Mouse (Mus musculus) liver, embryonic 12.5 days (tissue): ENCODE measurements around the gene Spred1. TPM values are rescaled to one million over a fixed set of nuclear protein-coding genes. Genes with fewer than 3 reads are reported as not detected.
A peak's percentile ranks its signal among the peaks of the same experiment; 100 is the strongest.
"Not testable (repeated sequence)": the region's sequence is repeated elsewhere in the genome, so short reads cannot be mapped to it uniquely, and the experiment has no call there.

ENCODE experiments used
- ATAC-seq: fragments of 200-750 bp; cut with Nextera tagmentation; 2 replicates; pipeline ENCODE4 v1.8.0; 2017; ENCODE audit warnings: moderate number of reproducible peaks, mild to moderate bottlenecking, moderate library complexity
- H3K27ac ChIP-seq: fragments of 300-500 bp; sonication (generic); 2 replicates; pipeline ENCODE4 v1.5.1; 2016; ENCODE audit warnings: mild to moderate bottlenecking
- H3K27me3 ChIP-seq: fragments of 300-500 bp; sonication (generic); replicated peaks from 2 replicates; pipeline ENCODE4 v1.6.1; 2016; ENCODE audit warnings: mild to moderate bottlenecking, moderate library complexity
- H3K36me3 ChIP-seq: fragments of 300-500 bp; sonication (generic); 2 replicates; pipeline ENCODE4 v1.6.1; 2016; ENCODE audit warnings: mild to moderate bottlenecking, moderate library complexity
- H3K4me1 ChIP-seq: fragments of 300-500 bp; sonication (generic); 2 replicates; pipeline ENCODE4 v1.6.1; 2016
- H3K4me2 ChIP-seq: fragments of 300-500 bp; sonication (generic); 2 replicates; pipeline ENCODE4 v1.6.1; 2016; ENCODE audit warnings: mild to moderate bottlenecking, moderate library complexity
- H3K4me3 ChIP-seq: fragments of 300-500 bp; sonication (generic); 2 replicates; pipeline ENCODE4 v1.5.1; 2016; ENCODE audit warnings: mild to moderate bottlenecking, moderate library complexity
- H3K9ac ChIP-seq: fragments of 300-500 bp; sonication (generic); 2 replicates; pipeline ENCODE4 v1.6.1; 2016; ENCODE audit warnings: mild to moderate bottlenecking, moderate library complexity
- H3K9me3 ChIP-seq: fragments of 300-500 bp; sonication (generic); replicated peaks from 2 replicates; pipeline ENCODE4 v1.6.1; 2016; ENCODE audit warnings: mild to moderate bottlenecking, moderate library complexity
- WGBS: fragments of 180-500 bp; shearing (Covaris S2); methylation state at CpG from one replicate; pipeline ENCODE4 v1.1.7; 2016; ENCODE audit not compliant: insufficient replicate concordance; 5-methylcytosine and 5-hydroxymethylcytosine counted together
- polyA plus RNA-seq: library from polyadenylated mRNA; unstranded; fragments of >200 nt; fragmentation: Nextera tagmentation; extraction: Ambion mirVana; gene quantifications from 2 replicates; pipeline ENCODE4 v1.2.1, GENCODE M21; 2016

Spred1 gene
- polyA plus RNA-seq, 1 experiment from 2014 or later: 6.4 TPM

DNA sequence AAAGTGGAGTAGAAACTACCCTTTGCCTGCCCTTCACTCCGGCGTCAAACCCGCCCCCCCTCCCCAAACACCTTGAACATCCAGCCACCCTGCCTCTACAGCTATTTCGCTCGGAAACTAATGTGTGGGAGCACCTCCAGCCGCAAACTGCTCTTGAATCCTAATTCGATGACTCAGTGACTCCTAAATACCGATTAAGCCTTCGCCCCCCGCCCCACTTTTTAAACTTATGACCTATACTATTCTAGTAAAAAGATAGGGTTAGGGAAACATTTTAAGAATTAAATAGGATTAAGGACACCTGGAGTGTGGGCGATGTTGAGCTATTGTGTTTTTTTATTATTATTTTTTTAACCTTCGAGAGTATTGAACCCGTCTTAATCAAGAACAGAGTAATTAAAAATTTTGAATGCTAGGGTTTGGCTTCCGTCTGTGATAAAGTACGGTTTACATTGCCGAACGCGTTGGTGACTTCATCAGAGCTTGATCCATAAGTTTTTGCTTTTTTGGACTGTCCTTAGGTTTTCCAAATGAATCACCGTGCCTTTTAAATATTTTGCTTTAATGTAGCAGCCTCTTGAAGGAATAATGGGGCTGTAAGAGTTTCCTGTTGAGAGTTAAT is 921 bp downstream of the Spred1 start:
- peaks cover 11% of the 10 kb centered on the region for H3K27me3 ChIP-seq
- H3K4me1 ChIP-seq: peaks cover 19% of the 10 kb centered on the region
- no peak for ATAC-seq
- WGBS: under 1% methylated on average over 19 of the region's 19 CpGs
- peak overlapping the region; percentile 83 for H3K4me3 ChIP-seq
- H3K4me2 ChIP-seq: peak overlapping the region; percentile 93
- H3K27ac ChIP-seq: peak overlapping the region; percentile 89; the same call in 1 of the 2 replicates
- H3K9me3 ChIP-seq: no peaks in the 10 kb centered on the region
- H3K36me3 ChIP-seq: no peaks in the 10 kb centered on the region
- H3K9ac ChIP-seq: peak overlapping the region; percentile 90

GRCm38 (mm10) chr2:117122701-117123337 is 1.6 kb downstream of the Spred1 start:
- 3% methylated on average over 17 of the region's 17 CpGs for WGBS
- Histone ChIP-seq H3K27ac (peak overlapping the region; percentile 8; the same call in 1 of the 2 replicates), H3K27me3 (peaks cover 11% of the 10 kb centered on the region), H3K4me2 (peak overlapping the region; percentile 93), H3K4me1 (peaks cover 25% of the 10 kb centered on the region), H3K36me3 (no peaks in the 10 kb centered on the region), H3K4me3 (peak overlapping the region; percentile 83), H3K9me3 (no peaks in the 10 kb centered on the region), H3K9ac (peak overlapping the region; percentile 90; the same call in 1 of the 2 replicates)
- ATAC-seq: peak; percentile 81

GRCm38 (mm10) chr2:117123701-117124100 is 2.5 kb downstream of the Spred1 start:
- ATAC-seq: no peak
- H3K9me3 ChIP-seq: no peaks in the 10 kb centered on the region
- H3K4me2 ChIP-seq: peak overlapping the region; percentile 40
- H3K27ac ChIP-seq: no peak overlapping the region
- H3K27me3 ChIP-seq: peaks cover 8% of the 10 kb centered on the region
- no peak overlapping the region for H3K9ac ChIP-seq
- H3K4me1 ChIP-seq: peaks cover 33% of the 10 kb centered on the region
- H3K4me3 ChIP-seq: no peak overlapping the region
- 42% methylated on average over 3 of the region's 3 CpGs for WGBS
- no peaks in the 10 kb centered on the region for H3K36me3 ChIP-seq

GRCm38 (mm10) chr2:117124839-117125238 is 3.7 kb downstream of the Spred1 start:
- peaks cover 27% of the 10 kb centered on the region for H3K4me1 ChIP-seq
- H3K27ac ChIP-seq: no peak overlapping the region
- no peak overlapping the region for H3K4me3 ChIP-seq
- no peaks in the 10 kb centered on the region; the same call in 1 of the 2 replicates for H3K27me3 ChIP-seq
- H3K36me3 ChIP-seq: no peaks in the 10 kb centered on the region
- no peak overlapping the region for H3K9ac ChIP-seq
- 69% methylated on average over 2 of the region's 2 CpGs for WGBS
- no peaks in the 10 kb centered on the region for H3K9me3 ChIP-seq
- H3K4me2 ChIP-seq: no peak overlapping the region
- ATAC-seq: no peak

GRCm38 (mm10) chr2:117129156-117129555 is 8.0 kb downstream of the Spred1 start:
- no peak overlapping the region for H3K27ac ChIP-seq
- WGBS: 65% methylated on average over 2 of the region's 2 CpGs
- H3K27me3 ChIP-seq: no peaks in the 10 kb centered on the region
- H3K9me3 ChIP-seq: no peaks in the 10 kb centered on the region
- ATAC-seq: 0 out of 2 replicates have a peak, but pooled peaks have one; percentile 24
- peaks cover 16% of the 10 kb centered on the region for H3K4me1 ChIP-seq
- no peak overlapping the region for H3K4me3 ChIP-seq
- no peaks in the 10 kb centered on the region for H3K36me3 ChIP-seq
- H3K9ac ChIP-seq: no peak overlapping the region
- H3K4me2 ChIP-seq: no peak overlapping the region

- H3K9ac ChIP-seq, H3K27me3 ChIP-seq, ATAC-seq, H3K4me3 ChIP-seq, H3K9me3 ChIP-seq, H3K4me2 ChIP-seq, H3K27ac ChIP-seq, H3K36me3 ChIP-seq: not testable (repeated sequence)
- H3K4me1 ChIP-seq: peaks cover 14% of the 10 kb centered on the region
- WGBS: 79% methylated on average over 7 of the region's 7 CpGs
Observed at GRCm38 (mm10) chr2:117131041-117131440, 9.9 kb downstream of the Spred1 start.

- peaks cover 19% of the 10 kb centered on the region for H3K4me1 ChIP-seq
- no peak overlapping the region for H3K4me2 ChIP-seq
- H3K4me3 ChIP-seq: no peak overlapping the region
- no peak overlapping the region for H3K9ac ChIP-seq
- WGBS: 41% methylated on average over 1 of the region's 1 CpGs
- H3K27ac ChIP-seq: no peak overlapping the region
- no peak for ATAC-seq
- no peaks in the 10 kb centered on the region for H3K27me3 ChIP-seq
- H3K36me3 ChIP-seq: no peaks in the 10 kb centered on the region
- no peaks in the 10 kb centered on the region for H3K9me3 ChIP-seq
Observed at GRCm38 (mm10) chr2:117131910-117132309, 10.7 kb downstream of the Spred1 start.

DNA sequence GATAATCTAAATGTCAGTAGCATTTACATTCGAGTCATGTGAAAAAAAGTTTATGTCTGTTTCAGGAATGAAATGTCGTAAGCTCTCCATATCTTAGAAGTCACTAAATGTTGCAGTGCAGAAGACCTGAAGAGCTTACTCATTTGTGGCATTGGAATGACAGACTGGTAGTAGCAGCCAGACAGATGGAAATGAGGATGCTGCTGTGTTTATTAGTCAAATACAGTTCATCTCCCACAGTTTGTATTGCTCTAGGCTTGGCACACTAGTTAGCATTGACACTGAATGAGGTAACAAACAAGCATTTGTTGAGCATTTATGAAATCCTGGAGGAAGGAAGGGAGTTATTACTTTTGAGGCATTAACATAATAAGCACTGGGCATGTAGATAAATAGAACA is 12.4 kb downstream of the Spred1 start:
- 72% methylated on average over 2 of the region's 2 CpGs for WGBS

DNA sequence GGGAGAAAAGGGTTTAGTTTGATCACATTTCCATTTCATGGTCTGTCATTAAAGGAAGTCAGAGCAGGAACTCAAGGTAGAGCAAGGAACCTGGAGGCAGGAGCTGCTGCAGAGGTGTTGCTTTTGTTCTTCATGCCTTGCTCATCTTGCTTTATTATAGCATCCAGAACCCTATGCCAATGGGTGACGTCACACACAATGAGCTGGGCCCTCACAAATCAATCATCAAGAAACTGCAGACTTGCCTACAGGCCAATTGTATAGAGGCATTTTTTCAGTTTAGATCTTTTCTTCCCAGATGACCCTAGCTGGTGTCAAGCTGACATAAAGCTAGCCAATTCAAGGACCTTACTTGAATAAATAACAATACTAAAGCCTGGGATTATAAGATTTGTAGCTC is 16.6 kb downstream of the Spred1 start:
- no peaks in the 10 kb centered on the region for H3K27me3 ChIP-seq
- 59% methylated on average over 1 of the region's 1 CpGs for WGBS

More for the DNA sequence above, 12.4 kb downstream of the Spred1 start:
- H3K9me3 ChIP-seq: no peaks in the 10 kb centered on the region
- ATAC-seq: no peak
- H3K27me3 ChIP-seq: no peaks in the 10 kb centered on the region
- H3K4me1 ChIP-seq: peaks cover 5% of the 10 kb centered on the region
- H3K9ac ChIP-seq: no peak overlapping the region
- no peak overlapping the region for H3K4me2 ChIP-seq
- no peaks in the 10 kb centered on the region for H3K36me3 ChIP-seq
- no peak overlapping the region for H3K27ac ChIP-seq
- no peak overlapping the region for H3K4me3 ChIP-seq

GRCm38 (mm10) chr2:117138932-117139331 is 17.8 kb downstream of the Spred1 start:
- Histone ChIP-seq H3K4me1 (peaks cover 17% of the 10 kb centered on the region; the same call in 1 of the 2 replicates), H3K4me3 (no peak overlapping the region), H3K36me3 (no peaks in the 10 kb centered on the region), H3K27ac (no peak overlapping the region), H3K9ac (no peak overlapping the region), H3K27me3 (no peaks in the 10 kb centered on the region), H3K4me2 (no peak overlapping the region), H3K9me3 (no peaks in the 10 kb centered on the region)
- ATAC-seq: no peak
- WGBS: 69% methylated on average over 5 of the region's 5 CpGs

More for the DNA sequence above, 16.6 kb downstream of the Spred1 start:
- peaks cover 17% of the 10 kb centered on the region; the same call in 1 of the 2 replicates for H3K4me1 ChIP-seq
- ATAC-seq: no peak
- H3K9ac ChIP-seq: no peak overlapping the region
- H3K9me3 ChIP-seq: no peaks in the 10 kb centered on the region
- no peak overlapping the region for H3K27ac ChIP-seq
- no peak overlapping the region for H3K4me2 ChIP-seq
- H3K4me3 ChIP-seq: no peak overlapping the region
- H3K36me3 ChIP-seq: no peaks in the 10 kb centered on the region

- no peak overlapping the region for H3K4me2 ChIP-seq
- no peak for ATAC-seq
- no peaks in the 10 kb centered on the region for H3K27me3 ChIP-seq
- peaks cover 17% of the 10 kb centered on the region; the same call in 1 of the 2 replicates for H3K4me1 ChIP-seq
- no peaks in the 10 kb centered on the region for H3K9me3 ChIP-seq
- WGBS: 72% methylated on average over 1 of the region's 1 CpGs
- H3K4me3 ChIP-seq: no peak overlapping the region
- H3K9ac ChIP-seq: no peak overlapping the region
- no peak overlapping the region for H3K27ac ChIP-seq
- H3K36me3 ChIP-seq: no peaks in the 10 kb centered on the region
Observed at GRCm38 (mm10) chr2:117139977-117140376, 18.8 kb downstream of the Spred1 start.

DNA sequence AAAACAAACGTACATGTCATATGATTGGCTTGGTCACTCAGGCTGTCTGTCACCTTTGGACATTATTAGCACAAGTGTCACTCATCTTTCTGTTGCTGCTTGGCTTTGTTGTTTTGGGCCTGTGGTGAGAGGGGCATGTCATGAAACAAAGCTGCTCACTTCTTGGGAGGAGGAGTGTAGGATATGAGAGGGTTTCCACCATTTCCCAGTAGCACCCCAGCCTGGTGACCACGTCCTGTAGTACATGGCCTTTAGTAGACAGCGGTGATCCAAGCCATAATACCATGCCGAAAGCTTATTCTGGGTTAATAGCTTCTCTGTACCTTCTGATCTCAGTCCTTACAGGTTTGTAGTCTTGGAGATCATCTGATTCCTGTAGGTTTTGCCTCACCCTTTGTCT is 21.9 kb downstream of the Spred1 start:
- no peaks in the 10 kb centered on the region for H3K36me3 ChIP-seq
- H3K9me3 ChIP-seq: no peaks in the 10 kb centered on the region
- no peak overlapping the region for H3K27ac ChIP-seq
- no peak overlapping the region for H3K4me2 ChIP-seq
- H3K4me1 ChIP-seq: peaks cover 13% of the 10 kb centered on the region; the same call in 1 of the 2 replicates
- H3K27me3 ChIP-seq: no peaks in the 10 kb centered on the region
- ATAC-seq: no peak
- H3K4me3 ChIP-seq: no peak overlapping the region
- no peak overlapping the region for H3K9ac ChIP-seq
- 76% methylated on average over 4 of the region's 4 CpGs for WGBS
